Mouse (Mus musculus): ENCODE measurements around the gene Ndufab1. TPM values are rescaled to one million over a fixed set of nuclear protein-coding genes. Genes with fewer than 3 reads are reported as not detected.

Gene Ndufab1
- polyA plus RNA-seq (2014; fragmentation: Nextera tagmentation; extraction: Ambion mirVana): 811 and 834 TPM in 2 replicates

GRCm38 (mm10) chr7:122101747-122102244, at the start of gene Ndufab1:
TSS of gene Ndufab1 (minus strand) at chr7:122101886.
- ATAC-seq (replicated peaks; ENCODE audit: low FRiP score) (peak; percentile 99), DNase-seq (ENCODE audit: low spot score) (peak; percentile 79)
- H3K4me1 ChIP-seq (replicated peaks; ENCODE audit: control insufficient read depth, insufficient read depth, low read length): peaks cover 14% of the 10 kb centered on the region
- H3K9ac ChIP-seq (ENCODE audit: low read depth, low read length): peak within 1 kb of the TSS; percentile 81
- 0% methylated on average over 35 of the region's 43 CpGs for WGBS
- H3K27ac ChIP-seq (ENCODE audit: low read depth, low read length): no peak within 1 kb of the TSS; the same call in 1 of the 2 replicates
- H3K9me3 ChIP-seq (ENCODE audit: control insufficient read depth, low read length): no peaks in the 10 kb centered on the region
- H3K4me3 ChIP-seq (ENCODE audit: low read depth, low read length): peak within 1 kb of the TSS; percentile 69
- peaks cover 16% of the 10 kb centered on the region for H3K36me3 ChIP-seq (ENCODE audit: control insufficient read depth, insufficient read depth, low read length)
- no peaks in the 10 kb centered on the region for H3K27me3 ChIP-seq (replicated peaks; ENCODE audit: control insufficient read depth, insufficient read depth, low read length)
- peak within 1 kb of the TSS; percentile 91 for H3K4me2 ChIP-seq

- ATAC-seq (replicated peaks; ENCODE audit: low FRiP score): no peak
- Histone ChIP-seq H3K27ac (ENCODE audit: low read depth, low read length) (no peak overlapping the region), H3K9ac (ENCODE audit: low read depth, low read length) (no peak overlapping the region), H3K4me1 (replicated peaks; ENCODE audit: control insufficient read depth, insufficient read depth, low read length) (no peaks in the 10 kb centered on the region), H3K36me3 (ENCODE audit: control insufficient read depth, insufficient read depth, low read length) (peaks cover 40% of the 10 kb centered on the region), H3K4me2 (no peak overlapping the region), H3K27me3 (replicated peaks; ENCODE audit: control insufficient read depth, insufficient read depth, low read length) (no peaks in the 10 kb centered on the region), H3K4me3 (ENCODE audit: low read depth, low read length) (no peak overlapping the region), H3K9me3 (ENCODE audit: control insufficient read depth, low read length) (no peaks in the 10 kb centered on the region)
- no peak for DNase-seq (ENCODE audit: low spot score)
Measured at GRCm38 (mm10) chr7:122140991-122141390, 39.3 kb upstream of the Ndufab1 start.

- H3K36me3 ChIP-seq (ENCODE audit: control insufficient read depth, insufficient read depth, low read length): peaks cover 25% of the 10 kb centered on the region
- H3K27me3 ChIP-seq (replicated peaks; ENCODE audit: control insufficient read depth, insufficient read depth, low read length): no peaks in the 10 kb centered on the region
- 0 out of 2 replicates have a peak, but pooled peaks cover 6% of the 10 kb centered on the region for H3K4me1 ChIP-seq (replicated peaks; ENCODE audit: control insufficient read depth, insufficient read depth, low read length)
Measured at GRCm38 (mm10) chr7:122138190-122138589, 36.5 kb upstream of the Ndufab1 start.

GRCm38 (mm10) chr7:122137071-122137470, 35.4 kb upstream of the Ndufab1 start:
- no peaks in the 10 kb centered on the region for H3K9me3 ChIP-seq (ENCODE audit: control insufficient read depth, low read length)
- 0 out of 2 replicates have a peak, but pooled peaks cover 6% of the 10 kb centered on the region for H3K4me1 ChIP-seq (replicated peaks; ENCODE audit: control insufficient read depth, insufficient read depth, low read length)
- DNase-seq (ENCODE audit: low spot score): no peak
- H3K4me2 ChIP-seq: no peak overlapping the region
- peaks cover 21% of the 10 kb centered on the region for H3K36me3 ChIP-seq (ENCODE audit: control insufficient read depth, insufficient read depth, low read length)
- no peak for ATAC-seq (replicated peaks; ENCODE audit: low FRiP score)
- no peak overlapping the region for H3K27ac ChIP-seq (ENCODE audit: low read depth, low read length)
- no peaks in the 10 kb centered on the region for H3K27me3 ChIP-seq (replicated peaks; ENCODE audit: control insufficient read depth, insufficient read depth, low read length)
- H3K9ac ChIP-seq (ENCODE audit: low read depth, low read length): no peak overlapping the region
- H3K4me3 ChIP-seq (ENCODE audit: low read depth, low read length): no peak overlapping the region

More at GRCm38 (mm10) chr7:122138190-122138589, 36.5 kb upstream of the Ndufab1 start:
- Histone ChIP-seq H3K4me2 (no peak overlapping the region), H3K9me3 (ENCODE audit: control insufficient read depth, low read length) (no peaks in the 10 kb centered on the region), H3K9ac (ENCODE audit: low read depth, low read length) (no peak overlapping the region), H3K27ac (ENCODE audit: low read depth, low read length) (no peak overlapping the region), H3K4me3 (ENCODE audit: low read depth, low read length) (no peak overlapping the region)
- no peak for ATAC-seq (replicated peaks; ENCODE audit: low FRiP score)
- 92% methylated on average over 5 of the region's 5 CpGs for WGBS
- DNase-seq (ENCODE audit: low spot score): no peak

- Histone ChIP-seq H3K27ac (ENCODE audit: low read depth, low read length) (no peak overlapping the region), H3K9me3 (ENCODE audit: control insufficient read depth, low read length) (no peaks in the 10 kb centered on the region), H3K4me1 (replicated peaks; ENCODE audit: control insufficient read depth, insufficient read depth, low read length) (peaks cover 6% of the 10 kb centered on the region; the same call in 1 of the 2 replicates), H3K4me2 (no peak overlapping the region), H3K9ac (ENCODE audit: low read depth, low read length) (no peak overlapping the region), H3K4me3 (ENCODE audit: low read depth, low read length) (no peak overlapping the region), H3K36me3 (ENCODE audit: control insufficient read depth, insufficient read depth, low read length) (peaks cover 14% of the 10 kb centered on the region), H3K27me3 (replicated peaks; ENCODE audit: control insufficient read depth, insufficient read depth, low read length) (no peaks in the 10 kb centered on the region)
- WGBS: 71% methylated on average over 10 of the region's 10 CpGs
- ATAC-seq (replicated peaks; ENCODE audit: low FRiP score): no peak
- DNase-seq (ENCODE audit: low spot score): no peak
Measured at GRCm38 (mm10) chr7:122135070-122135469, 33.4 kb upstream of the Ndufab1 start.

- WGBS: 13% methylated on average over 8 of the region's 8 CpGs
- DNase-seq (ENCODE audit: low spot score): no peak
- peaks cover 9% of the 10 kb centered on the region for H3K36me3 ChIP-seq (ENCODE audit: control insufficient read depth, insufficient read depth, low read length)
Measured at GRCm38 (mm10) chr7:122133338-122133625, 31.6 kb upstream of the Ndufab1 start.

GRCm38 (mm10) chr7:122132497-122133337, 31.0 kb upstream of the Ndufab1 start, which contains the start of the genes Palb2 and Dctn5:
TSS of gene Palb2 (minus strand) at chr7:122132985.
TSS of gene Dctn5 (plus strand) at chr7:122133041.
- DNase-seq (ENCODE audit: low spot score) (peak; percentile 98), ATAC-seq (replicated peaks; ENCODE audit: low FRiP score) (peak; percentile 98)
- Histone ChIP-seq H3K36me3 (ENCODE audit: control insufficient read depth, insufficient read depth, low read length) (peaks cover 10% of the 10 kb centered on the region), H3K4me3 (ENCODE audit: low read depth, low read length) (peak within 1 kb of the TSS; percentile 67), H3K27ac (ENCODE audit: low read depth, low read length) (peak within 1 kb of the TSS; percentile 80), H3K4me2 (peak within 1 kb of the TSS; percentile 62), H3K9me3 (ENCODE audit: control insufficient read depth, low read length) (no peaks in the 10 kb centered on the region), H3K9ac (ENCODE audit: low read depth, low read length) (peak within 1 kb of the TSS; percentile 95), H3K27me3 (replicated peaks; ENCODE audit: control insufficient read depth, insufficient read depth, low read length) (no peaks in the 10 kb centered on the region), H3K4me1 (replicated peaks; ENCODE audit: control insufficient read depth, insufficient read depth, low read length) (peaks cover 6% of the 10 kb centered on the region; the same call in 1 of the 2 replicates)
- WGBS: under 1% methylated on average over 54 of the region's 54 CpGs

More at GRCm38 (mm10) chr7:122133338-122133625, 31.6 kb upstream of the Ndufab1 start:
- Histone ChIP-seq H3K9me3 (ENCODE audit: control insufficient read depth, low read length) (no peaks in the 10 kb centered on the region), H3K27me3 (replicated peaks; ENCODE audit: control insufficient read depth, insufficient read depth, low read length) (no peaks in the 10 kb centered on the region), H3K27ac (ENCODE audit: low read depth, low read length) (no peak overlapping the region), H3K4me3 (ENCODE audit: low read depth, low read length) (peak overlapping the region; percentile 67), H3K4me1 (replicated peaks; ENCODE audit: control insufficient read depth, insufficient read depth, low read length) (peaks cover 6% of the 10 kb centered on the region; the same call in 1 of the 2 replicates), H3K4me2 (peak overlapping the region; percentile 57), H3K9ac (ENCODE audit: low read depth, low read length) (peak overlapping the region; percentile 95)
- ATAC-seq (replicated peaks; ENCODE audit: low FRiP score): peak; percentile 29; the same call in 1 of the 2 replicates

- Histone ChIP-seq H3K4me3 (ENCODE audit: low read depth, low read length) (peak overlapping the region; percentile 67), H3K9me3 (ENCODE audit: control insufficient read depth, low read length) (no peaks in the 10 kb centered on the region), H3K27ac (ENCODE audit: low read depth, low read length) (peak overlapping the region; percentile 80; the same call in 1 of the 2 replicates), H3K36me3 (ENCODE audit: control insufficient read depth, insufficient read depth, low read length) (peaks cover 13% of the 10 kb centered on the region), H3K9ac (ENCODE audit: low read depth, low read length) (peak overlapping the region; percentile 95), H3K27me3 (replicated peaks; ENCODE audit: control insufficient read depth, insufficient read depth, low read length) (no peaks in the 10 kb centered on the region), H3K4me1 (replicated peaks; ENCODE audit: control insufficient read depth, insufficient read depth, low read length) (peaks cover 6% of the 10 kb centered on the region; the same call in 1 of the 2 replicates), H3K4me2 (peak overlapping the region; percentile 62)
- no peak for ATAC-seq (replicated peaks; ENCODE audit: low FRiP score)
- no peak for DNase-seq (ENCODE audit: low spot score)
Measured at GRCm38 (mm10) chr7:122131834-122132233, 30.1 kb upstream of the Ndufab1 start.
